Mouse (Mus musculus): ENCODE results near the gene Obp2a.
A peak's percentile ranks its signal among the peaks of the same experiment; 100 is the strongest.
"Not testable (repeated sequence)": the region's sequence is repeated elsewhere in the genome, so short reads cannot be mapped to it uniquely, and the experiment has no call there.

Obp2a gene

DNA sequence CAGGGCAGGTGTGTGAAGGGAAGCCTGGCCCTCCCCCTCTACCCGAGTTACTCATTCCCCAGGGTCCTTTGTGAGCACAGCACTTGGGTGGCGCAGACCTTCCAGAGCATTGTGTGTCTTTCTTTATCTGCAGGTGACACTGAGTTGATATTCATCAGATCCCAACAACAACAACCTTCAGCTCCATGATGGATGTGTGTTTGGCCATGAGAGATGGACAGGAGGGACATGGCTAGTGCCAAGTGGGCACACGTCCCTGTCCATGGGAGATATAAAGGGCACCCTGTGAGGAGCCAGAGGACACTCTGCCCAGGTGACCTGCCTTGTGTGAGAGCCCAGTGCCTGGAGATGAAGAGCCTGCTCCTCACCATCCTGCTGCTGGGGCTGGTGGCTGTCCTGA lies at the start of gene Obp2a:
TSS of gene Obp2a (plus strand) at position 301 of the 400 bp plus-strand sequence.
- not testable (repeated sequence) for DNase-seq (ENCODE audit: low spot score in 2 of 2)

DNA sequence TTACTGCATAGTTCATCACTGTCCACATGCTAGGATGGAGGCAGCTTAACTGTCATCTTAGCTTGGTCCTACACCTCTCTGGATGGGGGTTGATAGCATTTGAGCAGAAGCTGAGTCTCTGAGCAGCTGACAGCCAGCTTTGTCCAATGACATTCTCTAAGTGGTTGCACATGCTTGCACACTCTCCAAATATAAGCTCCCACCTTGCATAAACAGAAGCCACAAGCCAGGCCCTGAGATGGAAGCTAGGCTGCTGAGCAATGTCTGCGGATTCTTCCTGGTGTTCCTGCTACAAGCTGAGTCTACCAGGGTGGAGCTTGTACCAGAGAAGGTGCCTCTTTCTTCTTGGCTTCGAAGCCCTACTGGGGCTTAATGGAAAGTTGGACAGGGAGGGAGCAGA lies 46.9 kb upstream of the Obp2a start, which contains the start of gene Lcn8:
TSS of gene Lcn8 (plus strand) at position 219 of the 400 bp plus-strand sequence.
- no peak for DNase-seq (ENCODE audit: low spot score in 2 of 2)

DNA sequence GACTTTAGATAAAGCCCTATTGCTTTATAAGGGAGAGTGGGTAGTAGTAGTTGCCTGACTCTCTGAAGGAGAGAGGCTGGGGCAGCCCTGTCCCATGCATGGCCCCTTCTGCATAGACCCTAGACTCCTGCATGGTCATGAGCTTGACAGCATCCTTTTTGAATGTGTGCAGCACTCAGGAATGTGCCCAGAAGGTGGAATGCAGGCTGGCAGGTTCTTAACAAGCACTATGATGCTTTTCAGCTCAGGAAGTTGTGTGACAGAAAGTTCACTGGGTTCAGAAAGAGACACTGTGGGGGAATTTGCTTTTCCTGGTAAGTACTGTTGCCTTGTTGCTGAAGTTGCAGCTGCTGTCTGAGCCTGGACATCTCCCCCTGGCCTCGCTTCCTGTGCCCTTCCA lies 45.3 kb upstream of the Obp2a start:
- no peak for DNase-seq (ENCODE audit: low spot score in 2 of 2)

DNA sequence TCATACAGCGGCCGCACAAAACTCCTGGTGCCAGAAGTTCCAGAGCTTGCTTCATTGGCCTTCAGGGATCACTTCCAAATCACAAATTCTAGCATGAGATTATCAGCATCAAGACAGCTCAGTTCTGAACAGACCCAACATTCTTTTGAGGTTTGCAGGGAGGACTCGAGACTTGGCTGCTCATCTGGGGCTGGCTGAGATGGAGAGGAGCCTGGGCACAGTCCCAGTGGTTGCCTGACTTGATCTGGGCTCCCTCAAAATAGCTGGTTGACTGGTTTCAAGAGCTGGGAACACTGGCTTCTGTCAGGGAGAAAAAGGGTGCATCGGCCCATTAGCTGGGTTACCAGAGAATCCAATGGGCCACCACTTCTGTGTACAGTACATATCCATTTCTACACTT lies 43.2 kb upstream of the Obp2a start:
- no peak for DNase-seq (ENCODE audit: low spot score in 2 of 2)

DNA sequence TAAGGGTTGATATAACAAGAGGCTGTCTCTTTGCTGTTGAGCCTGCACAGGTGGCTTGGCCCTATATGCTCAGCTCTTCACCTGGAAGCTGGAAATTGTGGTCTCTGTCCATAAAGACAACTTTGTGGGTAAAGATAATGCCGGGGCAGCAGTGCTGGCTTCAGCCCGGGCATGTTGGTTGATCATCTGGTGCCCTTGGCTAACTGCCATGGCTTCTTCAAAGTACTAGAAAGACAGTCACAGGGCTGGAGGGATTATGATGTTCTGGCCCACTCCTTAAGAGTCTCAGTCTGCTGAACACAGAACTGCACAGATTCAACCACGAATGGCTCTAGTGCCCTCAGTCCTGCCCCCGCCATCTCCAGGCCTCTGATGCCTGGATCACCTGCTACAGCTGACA lies 42.6 kb upstream of the Obp2a start:
- peak in 1 of 2 experiments; percentile 33 for DNase-seq (ENCODE audit: low spot score in 2 of 2)

DNA sequence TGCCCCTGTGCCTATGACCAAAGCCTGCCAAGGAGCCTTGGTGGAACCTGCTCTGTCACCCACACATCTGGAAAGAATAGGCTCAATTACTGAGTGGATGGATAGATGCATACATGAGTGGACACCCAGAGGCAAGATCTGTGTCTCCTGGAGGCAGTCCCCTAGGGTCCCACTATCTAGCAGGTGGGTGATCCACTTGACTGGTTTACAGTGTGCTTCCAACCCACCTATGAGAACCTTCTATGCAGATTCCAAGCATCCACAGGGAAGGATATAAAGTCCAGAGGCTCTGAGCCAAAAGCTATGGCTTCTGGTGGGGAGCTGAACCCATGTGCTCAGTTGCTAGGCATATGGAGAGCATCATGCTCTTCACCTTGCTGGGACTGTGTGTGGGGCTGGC lies 42.2 kb upstream of the Obp2a start, which contains the start of gene Lcn5:
TSS of gene Lcn5 (plus strand) at position 301 of the 400 bp plus-strand sequence.
- DNase-seq (ENCODE audit: low spot score in 2 of 2): no peak

DNA sequence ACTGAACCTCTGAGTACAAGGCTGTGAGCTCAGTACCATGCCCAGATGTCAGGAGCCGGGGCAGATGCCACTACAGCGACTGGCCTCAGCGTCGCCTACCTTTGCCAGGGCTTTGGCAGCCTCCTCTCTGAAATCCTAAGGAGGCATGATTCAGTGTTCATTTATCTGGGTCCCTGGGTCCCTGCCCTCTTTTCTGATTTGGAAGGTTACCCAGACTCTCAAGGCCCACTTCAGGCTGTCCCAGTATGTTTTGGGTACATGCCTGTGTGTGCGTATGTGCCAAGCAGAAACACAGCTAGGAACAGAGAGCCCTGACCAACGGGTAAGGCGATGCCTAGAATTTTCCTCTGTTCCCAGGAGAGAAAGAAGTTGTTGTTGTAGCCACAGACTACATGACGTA lies 39.6 kb upstream of the Obp2a start:
- DNase-seq (ENCODE audit: low spot score in 2 of 2): no peak

DNA sequence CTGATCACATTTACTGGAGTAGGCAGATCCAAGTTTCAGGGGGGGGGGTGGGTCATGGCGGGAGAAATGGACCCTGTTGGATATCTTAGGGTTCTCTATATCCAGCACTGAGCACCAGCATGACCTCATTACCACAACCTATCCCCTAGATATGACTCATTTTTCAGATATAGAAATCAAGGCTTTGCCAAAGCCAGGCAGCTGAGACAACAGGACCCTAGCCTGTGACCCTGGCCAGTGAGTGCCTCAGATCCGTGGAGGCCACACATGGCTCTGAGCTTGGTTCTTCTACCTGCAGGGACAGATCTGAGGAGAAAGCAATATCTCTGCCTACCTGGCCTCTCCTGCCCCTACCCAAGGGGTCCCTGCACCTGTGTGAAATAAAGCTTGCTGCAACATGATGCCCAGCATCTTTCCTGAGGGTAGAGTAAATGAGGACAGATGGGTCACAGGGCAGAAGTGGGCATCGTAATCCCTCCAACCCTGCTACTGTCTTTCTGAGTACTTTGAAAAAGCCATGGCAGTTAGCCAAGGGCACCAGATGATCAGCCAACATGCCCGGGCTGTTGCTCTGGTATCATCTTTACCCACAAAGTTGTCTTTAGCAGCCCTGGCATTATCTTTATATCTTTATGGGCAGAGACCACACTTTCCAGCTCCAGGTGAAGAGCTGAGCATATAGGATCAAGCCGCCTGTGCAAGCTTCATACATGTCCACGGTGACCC lies 38.4 kb upstream of the Obp2a start:
- no peak for DNase-seq (ENCODE audit: low spot score in 2 of 2)

DNA sequence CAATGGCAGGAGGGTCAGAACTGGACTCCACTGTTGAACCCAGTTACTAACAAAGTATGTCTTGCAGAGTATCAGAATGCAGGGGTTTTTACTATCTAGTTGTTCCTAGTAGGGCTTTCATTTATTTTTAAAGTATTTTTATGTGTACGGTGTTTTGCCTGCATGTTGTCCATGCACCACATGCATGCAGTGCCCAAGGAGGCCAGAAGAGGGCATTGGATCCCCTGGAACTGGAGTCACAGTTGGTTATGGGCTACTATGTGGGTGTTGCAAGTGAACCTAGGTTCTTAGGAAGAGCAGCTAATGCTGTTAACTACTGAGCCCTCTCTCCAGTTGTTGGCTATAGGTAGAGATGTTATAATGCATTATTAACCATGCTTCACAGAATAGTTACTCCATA lies 36.3 kb upstream of the Obp2a start:
- DNase-seq (ENCODE audit: low spot score in 2 of 2): peak; percentile 38 to 65

DNA sequence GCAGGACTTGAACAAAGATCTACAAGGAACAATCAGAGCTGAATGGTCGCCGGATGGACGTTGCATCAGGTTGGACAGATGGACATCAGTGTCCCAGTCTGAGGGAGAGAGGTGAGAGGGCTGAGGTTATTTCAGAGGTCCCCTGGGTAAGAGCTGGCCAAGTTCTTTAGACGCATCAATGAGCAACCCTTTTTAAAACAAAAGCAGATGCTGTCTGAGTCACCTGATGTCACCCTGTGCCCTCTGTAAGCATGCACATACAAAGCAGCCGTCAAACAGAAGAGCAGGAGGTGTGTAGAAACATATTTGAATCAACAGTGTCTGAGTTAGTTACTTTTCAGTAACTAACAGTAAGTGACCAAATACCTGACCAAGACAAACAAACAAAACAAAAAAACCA lies 35.7 kb upstream of the Obp2a start:
- no peak for DNase-seq (ENCODE audit: low spot score in 2 of 2)

DNA sequence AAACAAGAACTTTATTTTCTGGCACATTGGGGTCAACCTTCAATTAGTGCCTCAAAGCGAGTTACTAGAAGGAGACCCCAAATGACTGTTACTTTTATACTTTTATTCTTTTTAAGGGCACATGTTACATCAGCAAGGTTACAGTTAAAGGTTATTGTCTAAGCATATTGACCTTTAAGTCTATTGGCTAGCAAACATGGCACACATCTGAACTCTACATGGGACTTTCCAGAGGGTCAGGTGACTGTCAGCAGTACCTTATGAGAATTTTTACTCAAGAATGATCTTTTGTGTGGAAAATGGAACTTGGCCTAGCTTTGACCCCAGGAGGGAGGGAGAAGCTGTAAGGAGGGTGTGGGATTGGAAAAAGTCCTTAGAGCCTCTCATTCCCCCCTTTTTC lies 33.3 kb upstream of the Obp2a start:
- no peak for DNase-seq (ENCODE audit: low spot score in 2 of 2)

DNA sequence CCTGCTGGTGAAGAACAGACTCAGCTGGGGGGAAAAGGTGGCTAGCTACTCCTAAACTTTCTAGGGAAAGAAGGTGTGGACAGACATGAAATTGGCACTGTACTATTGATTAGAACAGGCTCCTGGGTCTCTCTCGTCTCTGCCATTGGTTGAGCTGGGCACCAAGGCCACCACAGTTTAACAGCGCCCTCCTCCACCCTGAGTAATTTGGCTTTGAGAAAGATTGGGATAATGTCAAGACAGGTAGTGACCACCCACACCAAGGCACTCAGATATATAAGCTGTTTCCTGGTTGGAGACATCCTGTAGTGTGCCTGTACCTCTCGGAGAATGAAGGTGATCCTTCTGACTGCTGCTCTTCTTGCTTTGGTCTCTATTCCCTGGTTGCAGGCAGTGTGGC lies 23.4 kb upstream of the Obp2a start, which contains the start of gene Lcn6:
TSS of gene Lcn6 (plus strand) at position 301 of the 400 bp plus-strand sequence.
- no peak for DNase-seq (ENCODE audit: low spot score in 2 of 2)

DNA sequence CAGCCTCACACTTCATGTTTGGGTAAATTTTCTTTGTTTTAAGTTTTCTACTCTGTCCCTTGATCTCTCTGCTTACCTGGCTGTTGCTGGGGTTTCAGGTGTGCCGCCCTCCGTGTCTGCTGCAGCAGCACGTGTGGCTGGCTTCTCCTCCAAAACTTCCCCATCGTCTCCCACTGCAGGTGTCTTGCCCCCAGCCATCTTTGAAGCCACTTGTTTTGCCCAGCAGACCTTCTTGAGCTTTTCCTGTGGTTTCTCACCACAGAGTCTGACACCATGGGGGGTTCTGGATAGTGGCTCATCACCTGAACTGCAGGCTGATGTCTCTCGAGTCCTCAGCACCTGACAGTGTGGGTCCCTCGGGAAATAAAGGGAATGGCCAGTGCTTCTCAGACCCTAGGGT lies 20.3 kb upstream of the Obp2a start:
- DNase-seq (ENCODE audit: low spot score in 2 of 2): no peak

DNA sequence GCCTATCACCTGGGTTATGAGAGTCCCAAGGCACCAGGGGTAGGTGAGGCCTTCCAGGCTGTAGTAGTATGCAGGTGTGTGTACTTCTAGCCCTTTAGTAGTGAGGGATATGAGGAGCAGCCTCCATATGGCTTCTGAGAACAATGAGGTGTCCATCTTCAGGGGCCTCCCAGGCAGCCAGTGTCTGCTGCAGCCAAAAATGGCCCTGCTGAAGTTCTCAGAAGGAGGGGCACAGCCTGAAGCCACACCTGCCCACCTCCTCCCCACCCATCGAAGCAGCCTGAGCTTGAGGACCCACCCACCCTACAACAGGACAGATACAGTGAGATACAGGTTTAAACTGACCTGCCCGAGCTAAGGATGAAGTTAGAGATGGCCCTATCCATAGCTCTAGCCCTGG lies 17.4 kb upstream of the Obp2a start, which contains the start of gene Lcn10:
TSS of gene Lcn10 (plus strand) at position 301 of the 400 bp plus-strand sequence.
- peak in 1 of 2 experiments; percentile 3 for DNase-seq (ENCODE audit: low spot score in 2 of 2)

DNA sequence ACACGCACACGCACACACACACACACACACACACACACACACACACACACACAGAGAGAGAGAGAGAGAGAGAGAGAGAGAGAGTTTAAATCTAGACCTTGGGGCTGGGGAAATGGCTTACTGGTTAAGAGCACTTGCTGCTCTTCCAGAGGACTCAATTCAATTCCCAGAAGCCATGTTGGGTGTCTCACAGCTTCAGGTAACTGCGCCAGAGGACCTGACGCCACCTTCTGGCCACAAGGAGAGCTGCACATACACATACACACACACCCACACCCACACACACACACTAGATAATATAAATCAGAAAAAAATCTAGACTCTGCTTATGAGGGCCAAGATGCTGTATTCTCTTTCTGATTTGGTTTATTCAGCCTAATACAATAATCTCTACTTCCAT lies 12.9 kb upstream of the Obp2a start:
- no peak for DNase-seq (ENCODE audit: low spot score in 2 of 2)

DNA sequence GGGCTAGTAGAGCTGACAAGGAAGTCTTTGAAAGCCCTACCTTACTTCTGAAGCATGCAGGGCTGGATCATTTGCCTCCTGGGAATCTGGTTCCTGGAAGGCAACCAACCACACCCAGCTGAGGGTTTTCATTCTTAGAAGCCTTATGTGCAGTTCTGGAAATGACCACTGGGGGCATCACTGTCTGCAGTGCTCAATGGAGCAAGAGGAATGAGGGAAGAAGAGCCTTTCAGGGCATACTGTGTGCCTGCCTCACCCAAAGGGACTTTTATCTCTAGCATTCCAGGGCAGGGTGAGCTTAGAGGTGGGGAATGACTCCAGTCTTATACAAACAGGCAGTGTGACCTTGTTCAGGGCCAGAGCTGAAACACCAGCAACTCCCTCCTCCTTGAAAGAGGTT lies 5.2 kb upstream of the Obp2a start:
- peak in 1 of 2 experiments; percentile 69 for DNase-seq (ENCODE audit: low spot score in 2 of 2)

DNA sequence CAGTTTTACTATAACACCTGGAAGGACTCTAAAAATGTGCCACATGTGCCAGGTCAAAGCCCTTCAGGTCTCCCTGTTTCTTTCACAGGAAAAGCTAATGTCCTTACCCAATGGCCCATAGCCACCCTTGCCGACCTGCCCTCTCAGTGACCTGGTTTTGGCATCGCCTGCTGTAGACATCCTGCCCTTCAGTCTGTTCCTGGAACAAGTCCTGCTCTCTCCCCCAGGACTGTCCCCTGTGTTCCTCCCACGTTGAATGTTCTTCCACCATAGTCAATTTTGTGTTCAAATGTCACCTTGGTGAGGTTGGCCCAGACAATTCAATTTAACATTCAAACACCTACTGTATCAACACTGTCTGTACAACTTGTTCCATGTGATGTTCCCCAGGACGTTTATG lies 2.9 kb upstream of the Obp2a start:
- DNase-seq (ENCODE audit: low spot score in 2 of 2): no peak

DNA sequence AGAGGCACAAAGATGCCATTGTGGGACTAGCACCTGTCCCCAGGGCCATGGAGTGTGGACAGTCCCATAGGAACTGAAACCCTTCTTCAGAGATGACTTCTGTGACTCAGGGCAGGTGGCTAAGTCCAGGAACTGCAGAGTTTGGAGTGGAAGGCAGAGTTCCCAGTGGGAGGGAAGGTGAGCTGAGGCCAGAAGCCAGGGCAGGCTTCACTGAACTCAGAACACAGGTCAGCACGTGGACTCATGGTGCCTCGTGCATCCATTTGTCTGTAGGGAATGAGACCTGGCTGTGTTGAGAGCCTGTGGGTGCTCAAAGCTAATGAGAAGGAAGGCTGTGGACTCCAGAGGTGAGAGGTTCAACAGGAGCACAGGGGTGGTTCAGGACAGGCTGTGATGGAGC lies 1.1 kb upstream of the Obp2a start:
- no peak for DNase-seq (ENCODE audit: low spot score in 2 of 2)

DNA sequence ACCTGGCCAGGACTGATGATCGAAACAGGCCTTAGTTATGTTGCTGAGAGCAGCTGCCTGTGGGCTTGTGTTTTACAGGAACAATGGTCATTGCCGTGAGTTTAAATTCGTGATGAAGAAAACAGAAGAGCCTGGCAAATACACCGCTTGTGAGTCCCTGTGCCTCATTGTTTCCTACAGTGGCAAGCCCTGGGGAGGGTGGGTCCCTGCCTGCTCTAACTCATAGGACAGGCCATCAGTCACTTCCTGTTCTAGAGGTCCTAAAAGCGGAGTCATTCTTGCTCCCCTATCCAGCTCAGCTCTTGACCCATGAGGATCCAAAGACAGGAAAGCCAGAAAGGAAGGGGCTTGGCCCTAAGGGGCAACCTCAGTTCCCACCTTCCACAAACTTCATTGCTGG lies 1.2 kb downstream of the Obp2a start:
- peak in 1 of 2 experiments; percentile 3 for DNase-seq (ENCODE audit: low spot score in 2 of 2)

DNA sequence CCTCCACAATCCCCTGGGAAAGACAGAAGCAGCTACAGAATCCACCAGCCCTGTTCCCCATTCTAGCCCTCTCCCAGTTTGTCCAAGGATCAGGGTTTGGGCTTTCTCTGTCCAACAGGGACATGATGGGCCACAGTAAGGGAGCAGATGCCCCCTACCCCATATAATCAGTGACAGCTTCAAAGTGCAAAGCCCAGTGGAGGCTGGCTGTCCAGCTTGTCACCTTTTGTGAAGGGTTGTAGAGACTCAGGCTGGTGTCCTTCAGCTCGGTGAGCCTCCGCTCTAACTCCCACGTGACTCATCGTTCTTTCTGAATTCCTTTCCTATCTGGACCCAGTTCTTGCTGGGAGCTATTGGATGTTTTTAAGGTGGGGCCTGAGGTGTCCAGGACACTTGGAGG lies 3.9 kb downstream of the Obp2a start:
- no peak for DNase-seq (ENCODE audit: low spot score in 2 of 2)

DNA sequence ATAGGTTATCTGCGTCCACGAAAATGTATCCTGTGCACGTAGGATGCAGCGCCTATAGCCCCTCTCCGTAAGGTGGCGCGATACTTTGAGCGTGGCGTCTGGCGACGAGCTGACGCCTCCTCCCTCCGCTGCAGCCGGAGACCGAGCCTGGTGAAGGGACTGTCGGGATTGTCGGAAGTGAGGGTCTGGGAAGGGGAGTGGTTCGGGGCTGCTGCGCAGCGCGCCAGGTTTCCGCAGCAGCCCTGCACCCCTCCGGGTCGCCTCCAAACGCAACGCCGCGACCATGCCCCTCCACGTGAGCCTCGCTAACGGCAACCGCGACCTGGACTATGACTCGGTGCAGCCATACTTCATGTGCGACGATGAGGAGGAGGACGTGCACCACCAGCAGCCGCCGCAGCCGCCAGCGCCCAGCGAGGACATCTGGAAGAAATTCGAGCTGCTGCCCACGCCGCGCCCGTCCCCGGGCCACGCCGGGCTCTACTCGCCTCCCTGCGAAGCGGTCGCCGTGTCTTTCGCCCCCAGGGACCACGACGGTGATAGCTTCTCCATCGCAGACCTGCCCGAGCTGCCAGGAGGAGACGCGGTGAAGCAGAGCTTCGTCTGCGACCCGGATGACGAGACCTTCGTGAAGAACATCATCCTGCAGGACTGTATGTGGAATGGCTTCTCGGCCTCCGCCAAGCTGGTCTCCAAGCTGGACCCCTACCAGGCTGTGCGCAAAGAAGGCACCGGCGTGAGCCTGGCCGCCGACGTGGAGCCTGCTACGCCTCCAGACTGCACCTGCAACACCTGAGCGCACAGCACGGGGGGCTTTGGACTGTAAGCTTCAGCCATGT lies 7.0 kb downstream of the Obp2a start, which contains the start of gene Bmyc:
TSS of gene Bmyc (plus strand) at position 97 of the 839 bp plus-strand sequence.
- peak; percentile 66 to 82 for DNase-seq (ENCODE audit: low spot score in 2 of 2)

DNA sequence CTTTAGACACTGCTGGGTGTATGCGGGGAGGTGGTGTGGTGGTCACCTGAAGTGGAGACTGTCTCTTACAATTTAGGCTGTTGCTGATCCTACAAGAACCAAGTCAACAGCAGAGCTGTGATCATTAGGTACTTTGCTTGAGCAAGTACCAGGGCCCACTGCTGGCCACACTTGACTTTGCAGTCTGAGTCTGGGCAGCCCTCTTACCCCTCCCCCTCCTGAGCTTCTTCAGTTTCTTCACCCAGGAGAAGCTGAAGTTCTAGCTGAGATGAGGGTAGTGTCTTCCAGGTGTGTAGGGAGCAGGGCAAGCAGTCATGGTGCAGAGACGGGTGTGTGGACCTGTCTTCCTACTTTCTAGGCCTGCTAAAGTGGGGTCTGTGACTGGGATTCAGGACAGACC lies 8.3 kb downstream of the Obp2a start:
- peak in 1 of 2 experiments; percentile 46 for DNase-seq (ENCODE audit: low spot score in 2 of 2)

DNA sequence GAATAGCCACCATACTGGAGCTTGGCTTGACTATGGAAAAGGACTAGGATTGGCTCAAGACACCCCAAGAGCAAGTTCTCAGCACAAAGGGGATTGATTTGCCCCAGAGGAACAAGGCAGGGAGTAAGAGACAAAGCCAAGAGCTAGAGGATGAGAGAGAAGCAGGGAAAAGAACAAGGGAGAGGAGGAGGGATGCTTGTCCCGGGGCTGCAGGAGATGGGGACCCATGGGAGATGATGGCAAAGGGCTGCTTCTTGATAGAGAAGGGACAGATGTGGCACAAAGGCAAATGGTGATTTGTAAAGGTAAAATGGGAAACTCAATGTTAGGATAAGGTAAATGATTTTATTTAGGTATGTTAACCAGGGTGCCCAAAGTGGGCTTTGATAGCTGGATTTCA lies 9.2 kb downstream of the Obp2a start:
- not testable (repeated sequence) for DNase-seq (ENCODE audit: low spot score in 2 of 2)

Data from cerebellum, postnatal 4 days (tissue).